Mouse (Mus musculus): Measurements from ENCODE around the gene Chst14. TPM values are rescaled to one million over a fixed set of nuclear protein-coding genes. Genes with fewer than 3 reads are reported as not detected.

The Chst14 gene
- 12.6 and 19.1 TPM in 2 replicates for total RNA-seq (2021)
- long read RNA-seq, transcript Chst14-201 (1 exons, 2,090 nt): major isoform, 11 of 11 reads
- long read RNA-seq, partial matches to known transcripts: 0 of 11 reads
- long read RNA-seq, other reads (novel, unspliced or antisense): 0 of 11 reads

GRCm38 (mm10) chr2:118926361-118926997, at the start of gene Chst14:
Chst14 (plus strand) TSS chr2:118926496.
- peak; percentile 87 for DNase-seq

GRCm38 (mm10) chr2:118881019-118881418, 45.3 kb upstream of the Chst14 start:
- DNase-seq: peak; percentile 40

- DNase-seq: no peak
These were observed 44.3 kb upstream of the Chst14 start for GRCm38 (mm10) chr2:118881956-118882355.

GRCm38 (mm10) chr2:118882840-118883679, 43.2 kb upstream of the Chst14 start:
- DNase-seq: peak; percentile 90

GRCm38 (mm10) chr2:118887440-118887839, 38.9 kb upstream of the Chst14 start:
- no peak for DNase-seq

- DNase-seq: peak; percentile 19
These were observed 38.3 kb upstream of the Chst14 start for GRCm38 (mm10) chr2:118887845-118888548.

- DNase-seq: no peak
These were observed 35.1 kb upstream of the Chst14 start for GRCm38 (mm10) chr2:118891173-118891572.

GRCm38 (mm10) chr2:118895990-118896913, 30.0 kb upstream of the Chst14 start:
- peak; percentile 64 for DNase-seq

GRCm38 (mm10) chr2:118896914-118897291, 29.4 kb upstream of the Chst14 start:
- no peak for DNase-seq

- no peak for DNase-seq
These were observed 28.9 kb upstream of the Chst14 start for GRCm38 (mm10) chr2:118897392-118897791.

GRCm38 (mm10) chr2:118897808-118898207, 28.5 kb upstream of the Chst14 start:
- no peak for DNase-seq

- no peak for DNase-seq
These were observed 27.5 kb upstream of the Chst14 start for GRCm38 (mm10) chr2:118898771-118899170.

GRCm38 (mm10) chr2:118899306-118899705, 27.0 kb upstream of the Chst14 start:
- no peak for DNase-seq

- peak; percentile 67 for DNase-seq
These were observed 26.1 kb upstream of the Chst14 start, which contains the start of gene Bahd1 for GRCm38 (mm10) chr2:118899981-118900825. Bahd1 (plus strand) TSS chr2:118900377.

GRCm38 (mm10) chr2:118900826-118901140, 25.5 kb upstream of the Chst14 start:
- no peak for DNase-seq

GRCm38 (mm10) chr2:118901175-118902031, 24.9 kb upstream of the Chst14 start:
- peak; percentile 99 for DNase-seq

GRCm38 (mm10) chr2:118902051-118903025, 24.0 kb upstream of the Chst14 start:
- DNase-seq: peak; percentile 75

- no peak for DNase-seq
These were observed 23.0 kb upstream of the Chst14 start for GRCm38 (mm10) chr2:118903333-118903741.

All from adrenal gland, postnatal 25 days (tissue).